Mouse (Mus musculus) liver, postnatal 0 days (tissue): Measurements from ENCODE around the gene Spaca3. TPM values are rescaled to one million over a fixed set of nuclear protein-coding genes. Genes with fewer than 3 reads are reported as not detected.
A peak's percentile ranks its signal among the peaks of the same experiment; 100 is the strongest.

Source experiments
- ATAC-seq: fragments of 200-750 bp; cut with Nextera tagmentation; 2 replicates; pipeline ENCODE4 v1.8.0; 2017; ENCODE audit warnings: mild to moderate bottlenecking, moderate library complexity
- DNase-seq: peaks from one replicate; pipeline ENCODE4 v3.0.0-alpha.2; 2016
- H3K27ac ChIP-seq: fragments of 300-500 bp; sonication (generic); 2 replicates; pipeline ENCODE4 v1.5.1; 2014; ENCODE audit warnings: antibody characterized with exemption, moderate library complexity, mild to moderate bottlenecking, low read depth
- H3K27me3 ChIP-seq: fragments of 300-500 bp; sonication (generic); 2 replicates; pipeline ENCODE4 v1.6.1; 2014; ENCODE audit warnings: low read length, control low read depth, mixed read lengths; ENCODE audit not compliant: insufficient read depth
- H3K36me3 ChIP-seq: fragments of 300-500 bp; sonication (generic); replicated peaks from 2 replicates; pipeline ENCODE4 v1.6.1; 2014; ENCODE audit warnings: mild to moderate bottlenecking, control low read depth, low read length, moderate library complexity, mixed read lengths; ENCODE audit not compliant: insufficient read depth
- H3K4me1 ChIP-seq: fragments of 300-500 bp; sonication (generic); 2 replicates; pipeline ENCODE4 v1.6.1; 2014; ENCODE audit warnings: antibody characterized with exemption, mild to moderate bottlenecking, control low read depth; ENCODE audit not compliant: insufficient read depth
- H3K4me2 ChIP-seq: fragments of 300-500 bp; sonication (generic); 2 replicates; pipeline ENCODE4 v1.6.1; 2014; ENCODE audit warnings: low read depth, mild to moderate bottlenecking, low read length, moderate library complexity, mixed read lengths
- H3K4me3 ChIP-seq: fragments of 300-500 bp; sonication (generic); 2 replicates; pipeline ENCODE4 v1.5.1; 2014; ENCODE audit warnings: low read depth, low read length
- H3K9ac ChIP-seq: fragments of 300-500 bp; sonication (generic); replicated peaks from 2 replicates; pipeline ENCODE4 v1.6.1; 2014; ENCODE audit warnings: mild to moderate bottlenecking, moderate library complexity
- H3K9me3 ChIP-seq: fragments of 300-500 bp; sonication (generic); 2 replicates; pipeline ENCODE4 v1.6.1; 2016; ENCODE audit warnings: mild to moderate bottlenecking, control low read depth, low read length, mixed read lengths
- CTCF ChIP-seq: sonication (generic); IDR thresholded peaks from 2 replicates; pipeline ENCODE4 v1.5.1; 2016; ENCODE audit warnings: antibody characterized with exemption, low read depth
- EP300 ChIP-seq: IDR thresholded peaks from 2 replicates; pipeline ENCODE4 v1.6.1; 2016; ENCODE audit warnings: antibody characterized with exemption, low read depth, mild to moderate bottlenecking
- WGBS: fragments of 180-500 bp; shearing (Covaris S2); extraction: QIAGEN DNeasy Blood & Tissue Kit; methylation state at CpG from one replicate; pipeline ENCODE4 v1.1.7; 2014; ENCODE audit not compliant: insufficient replicate concordance; 5-methylcytosine and 5-hydroxymethylcytosine counted together
- polyA plus RNA-seq: library from polyadenylated mRNA; unstranded; fragments of >200 nt; fragmentation: Nextera tagmentation; extraction: Ambion mirVana; gene quantifications from 2 replicates; pipeline ENCODE4 v1.2.1, GENCODE M21; 2015

Spaca3 gene
- not detected in 2 replicates for polyA plus RNA-seq

DNA sequence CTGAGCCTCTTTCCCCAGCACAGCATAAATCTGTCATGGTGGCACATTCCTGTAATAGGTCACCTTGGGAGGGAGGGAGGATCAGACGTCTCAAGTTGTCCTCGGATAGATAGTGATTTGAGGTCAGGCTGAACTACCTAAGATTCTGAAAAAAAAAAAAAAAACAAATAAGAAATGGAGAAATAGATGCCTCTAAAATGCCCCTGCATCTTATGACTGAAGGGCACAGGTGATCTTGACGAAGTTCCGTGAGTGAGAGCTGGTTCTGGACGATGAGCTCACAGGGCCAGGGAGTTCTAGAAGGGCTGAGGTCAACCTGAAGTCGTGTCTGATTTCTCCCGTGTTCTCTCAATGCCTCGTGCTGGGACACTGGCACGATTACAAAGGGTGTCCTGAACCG, at the start of gene Spaca3:
TSS of gene Spaca3 (plus strand) at position 301 of the 400 bp plus-strand sequence.
- Histone ChIP-seq H3K4me1 (peaks cover 14% of the 10 kb centered on the region), H3K4me2 (no peak within 1 kb of the TSS), H3K27ac (no peak within 1 kb of the TSS), H3K27me3 (no peaks in the 10 kb centered on the region), H3K9me3 (no peaks in the 10 kb centered on the region), H3K9ac (no peak within 1 kb of the TSS), H3K4me3 (no peak within 1 kb of the TSS), H3K36me3 (no peaks in the 10 kb centered on the region)
- no peak for ATAC-seq
- 77% methylated on average over 10 of the region's 10 CpGs for WGBS
- no peak for TF ChIP-seq EP300
- TF ChIP-seq CTCF, result no peak
- DNase-seq, result no peak

DNA sequence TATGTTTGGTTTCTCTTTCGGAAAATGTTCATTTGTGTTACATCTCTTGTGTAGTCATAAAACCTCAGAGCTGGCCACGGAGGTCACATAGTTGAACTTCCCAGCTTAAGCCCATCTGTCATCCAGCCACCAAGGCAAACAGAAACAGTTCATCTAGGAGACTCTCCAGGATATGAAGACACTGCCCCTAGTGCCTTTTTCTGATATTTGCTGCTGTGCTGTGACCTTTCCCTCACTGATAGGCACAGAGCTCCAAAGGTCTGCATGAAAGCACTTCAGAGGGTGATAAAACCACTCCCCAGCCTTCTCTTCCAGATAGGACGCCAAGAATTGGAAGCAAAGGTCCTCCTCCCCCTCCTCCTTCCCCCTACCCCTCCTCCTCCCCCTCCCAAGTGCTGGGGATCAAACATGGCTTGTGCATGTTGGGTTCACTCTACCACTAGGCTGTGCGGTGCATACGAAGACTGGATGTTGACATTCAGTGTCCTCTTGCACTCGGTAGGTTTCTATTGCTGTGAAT, 49.6 kb upstream of the Spaca3 start:
- no peak overlapping the region for H3K27ac ChIP-seq
- H3K36me3 ChIP-seq, result no peaks in the 10 kb centered on the region
- H3K9me3 ChIP-seq, result no peaks in the 10 kb centered on the region
- no peak overlapping the region for H3K4me3 ChIP-seq
- H3K9ac ChIP-seq, result no peak overlapping the region
- H3K4me2 ChIP-seq, result no peak overlapping the region
- H3K4me1 ChIP-seq, result peaks cover 14% of the 10 kb centered on the region; the same call in 1 of the 2 replicates
- ATAC-seq (peak; percentile 68), DNase-seq (no peak)
- TF ChIP-seq EP300 (no peak), CTCF (peak; percentile 65)
- 0 out of 2 replicates have a peak, but pooled peaks cover 17% of the 10 kb centered on the region for H3K27me3 ChIP-seq
- 48% methylated on average over 6 of the region's 6 CpGs for WGBS

DNA sequence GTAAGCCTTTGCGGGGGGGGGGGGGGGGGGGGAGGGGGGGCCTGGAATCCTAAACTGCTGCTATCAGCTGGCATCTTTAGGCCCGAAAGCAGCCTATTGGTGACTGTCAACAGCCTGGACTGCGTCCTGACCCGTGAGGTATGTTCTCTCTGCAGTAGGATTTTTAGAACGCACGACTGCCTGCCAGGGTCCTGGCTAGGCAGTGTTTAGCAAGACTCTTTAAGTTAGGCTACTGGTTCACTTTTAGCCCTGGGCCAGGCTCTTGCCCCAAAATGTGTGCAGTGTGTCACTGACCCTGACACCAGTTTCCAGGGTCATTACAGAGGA, 48.5 kb upstream of the Spaca3 start:
- Histone ChIP-seq H3K36me3 (no peaks in the 10 kb centered on the region), H3K9me3 (no peaks in the 10 kb centered on the region), H3K27ac (peak overlapping the region; percentile 61), H3K4me2 (peak overlapping the region; percentile 89), H3K9ac (peak overlapping the region; percentile 63), H3K4me1 (peaks cover 14% of the 10 kb centered on the region; the same call in 1 of the 2 replicates), H3K27me3 (0 out of 2 replicates have a peak, but pooled peaks cover 17% of the 10 kb centered on the region), H3K4me3 (peak overlapping the region; percentile 59)
- 48% methylated on average over 5 of the region's 6 CpGs for WGBS
- TF ChIP-seq EP300 (no peak), CTCF (no peak)
- DNase-seq (no peak), ATAC-seq (no peak)

DNA sequence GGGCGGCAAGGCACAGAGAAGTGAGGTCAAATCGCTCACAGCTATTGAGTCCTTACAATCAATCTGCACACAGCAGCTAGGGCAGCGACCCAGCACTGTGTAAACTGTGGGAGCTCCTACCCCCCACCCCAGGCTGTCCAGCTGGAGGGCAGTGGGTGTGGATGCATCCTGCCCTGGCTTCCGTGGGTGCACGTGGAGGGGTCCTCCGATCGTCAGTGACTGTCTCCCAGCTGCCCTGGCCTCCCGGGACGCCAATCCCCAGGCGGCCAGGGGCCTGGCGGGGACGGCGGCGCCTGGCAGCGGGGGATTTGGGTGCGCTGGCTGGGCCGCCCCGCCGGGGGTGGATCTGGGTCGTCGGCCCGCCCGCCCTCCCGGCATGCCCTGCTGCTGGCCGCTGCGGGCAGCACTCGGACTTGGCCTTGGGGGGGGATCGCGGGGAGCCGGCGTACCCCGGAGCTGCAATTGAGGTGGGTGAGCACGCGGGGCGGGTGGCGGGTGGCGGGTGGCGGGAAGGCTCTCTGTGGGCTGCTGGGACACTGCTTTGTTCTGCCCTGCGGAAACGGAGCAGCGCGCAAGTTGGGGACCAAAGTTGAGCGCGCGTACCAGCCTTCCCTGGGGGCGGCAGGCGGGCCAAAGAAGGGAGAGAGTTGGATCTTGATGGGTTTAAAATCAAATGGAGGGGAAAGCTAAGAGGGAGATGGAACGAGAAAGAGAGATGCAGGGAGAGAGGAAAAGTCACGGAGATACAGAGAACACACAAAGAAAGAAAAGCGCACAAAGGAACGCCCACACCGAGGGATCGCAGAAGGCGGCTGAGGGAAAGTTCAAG, 48.0 kb upstream of the Spaca3 start, which contains the start of gene Tmem98:
TSS of gene Tmem98 (plus strand) at position 183 of the 829 bp plus-strand sequence.
- Histone ChIP-seq H3K4me2 (peak within 1 kb of the TSS; percentile 89), H3K27ac (peak within 1 kb of the TSS; percentile 61), H3K36me3 (no peaks in the 10 kb centered on the region), H3K4me1 (peaks cover 14% of the 10 kb centered on the region; the same call in 1 of the 2 replicates), H3K9me3 (no peaks in the 10 kb centered on the region), H3K4me3 (peak within 1 kb of the TSS; percentile 59), H3K9ac (peak within 1 kb of the TSS; percentile 63), H3K27me3 (0 out of 2 replicates have a peak, but pooled peaks cover 17% of the 10 kb centered on the region)
- DNase-seq (peak; percentile 63), ATAC-seq (peak; percentile 89)
- WGBS, result 7% methylated on average over 42 of the region's 54 CpGs
- no peak for TF ChIP-seq CTCF

DNA sequence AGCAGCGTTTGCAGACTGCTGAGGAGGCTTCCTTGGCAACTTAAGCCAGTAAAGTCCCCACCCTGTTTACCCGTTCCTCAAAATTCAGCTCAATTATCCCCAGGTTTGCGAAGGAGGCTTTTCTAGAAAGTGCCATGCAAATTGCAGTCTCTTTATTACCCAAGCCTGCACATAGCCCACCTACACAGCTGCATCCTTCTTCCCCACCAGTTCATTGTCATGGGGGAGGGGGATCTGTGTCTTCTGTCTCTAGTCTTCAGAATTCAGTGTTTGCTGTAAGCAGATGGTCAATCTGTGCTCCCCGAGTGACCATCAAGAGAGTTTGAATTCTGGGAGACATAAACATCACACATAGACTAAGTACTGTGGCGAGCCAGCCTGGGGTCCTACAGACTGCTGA, 47.0 kb upstream of the Spaca3 start:
- Histone ChIP-seq H3K4me2 (peak overlapping the region; percentile 89), H3K27me3 (0 out of 2 replicates have a peak, but pooled peaks cover 17% of the 10 kb centered on the region), H3K9me3 (no peaks in the 10 kb centered on the region), H3K4me3 (peak overlapping the region; percentile 59; the same call in 1 of the 2 replicates), H3K4me1 (peaks cover 14% of the 10 kb centered on the region; the same call in 1 of the 2 replicates), H3K36me3 (no peaks in the 10 kb centered on the region), H3K9ac (no peak overlapping the region), H3K27ac (no peak overlapping the region)
- TF ChIP-seq CTCF (no peak), EP300 (no peak)
- no peak for ATAC-seq
- DNase-seq, result no peak
- WGBS, result 37% methylated on average over 5 of the region's 5 CpGs

DNA sequence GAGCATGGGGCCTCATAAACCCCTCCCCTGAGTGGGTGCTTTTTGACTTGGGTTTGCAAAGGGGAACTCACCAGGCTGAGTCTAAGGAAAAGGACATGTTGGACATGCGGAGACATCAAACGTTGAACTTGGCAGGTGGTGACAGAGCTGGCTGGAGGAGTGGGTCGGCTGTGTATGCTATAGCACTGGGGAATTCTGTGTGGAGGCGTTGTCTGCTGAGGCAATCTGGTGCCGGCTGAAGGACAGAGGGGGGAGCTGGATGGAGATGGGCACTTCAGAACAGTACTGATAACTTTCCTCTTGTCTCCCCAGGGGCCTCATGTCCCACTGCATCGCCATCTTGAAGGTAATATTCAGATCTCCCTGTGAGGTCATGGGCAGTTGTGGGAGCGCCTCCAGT, 42.8 kb upstream of the Spaca3 start:
- Histone ChIP-seq H3K4me2 (no peak overlapping the region), H3K4me3 (no peak overlapping the region), H3K27me3 (0 out of 2 replicates have a peak, but pooled peaks cover 11% of the 10 kb centered on the region), H3K9me3 (no peaks in the 10 kb centered on the region), H3K36me3 (no peaks in the 10 kb centered on the region), H3K27ac (no peak overlapping the region), H3K9ac (no peak overlapping the region), H3K4me1 (peaks cover 12% of the 10 kb centered on the region)
- TF ChIP-seq CTCF (no peak), EP300 (no peak)
- 76% methylated on average over 7 of the region's 7 CpGs for WGBS
- ATAC-seq (no peak), DNase-seq (no peak)
